Mouse (Mus musculus): Measurements from ENCODE around the gene Rhbdd2.

Gene Rhbdd2

DNA sequence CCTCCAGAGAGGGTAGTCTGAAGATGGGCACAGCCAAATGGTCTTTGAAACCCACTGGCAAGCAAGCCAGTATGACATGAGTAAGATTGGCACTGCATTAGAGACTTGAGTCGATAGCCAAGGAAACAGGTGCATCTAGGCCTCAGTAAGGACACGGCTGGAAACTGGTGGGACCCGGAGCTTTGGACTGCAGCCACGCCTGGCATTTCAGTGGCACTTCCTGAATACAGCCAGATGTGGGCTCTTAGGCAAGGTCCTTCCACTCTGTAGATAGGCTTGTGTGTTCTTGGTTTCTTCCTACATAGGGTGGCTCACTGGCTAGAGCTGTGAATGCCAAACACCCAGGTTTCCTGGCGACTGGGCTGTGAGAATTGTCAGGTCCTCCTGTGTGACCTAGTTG lies 12.9 kb downstream of the Rhbdd2 start:
- no peak for DNase-seq (ENCODE audit: low spot score in 2 of 2)

- DNase-seq (ENCODE audit: low spot score in 2 of 2) = no peak
Observed at GRCm38 (mm10) chr5:135646038-135646437, 13.6 kb downstream of the Rhbdd2 start.

DNA sequence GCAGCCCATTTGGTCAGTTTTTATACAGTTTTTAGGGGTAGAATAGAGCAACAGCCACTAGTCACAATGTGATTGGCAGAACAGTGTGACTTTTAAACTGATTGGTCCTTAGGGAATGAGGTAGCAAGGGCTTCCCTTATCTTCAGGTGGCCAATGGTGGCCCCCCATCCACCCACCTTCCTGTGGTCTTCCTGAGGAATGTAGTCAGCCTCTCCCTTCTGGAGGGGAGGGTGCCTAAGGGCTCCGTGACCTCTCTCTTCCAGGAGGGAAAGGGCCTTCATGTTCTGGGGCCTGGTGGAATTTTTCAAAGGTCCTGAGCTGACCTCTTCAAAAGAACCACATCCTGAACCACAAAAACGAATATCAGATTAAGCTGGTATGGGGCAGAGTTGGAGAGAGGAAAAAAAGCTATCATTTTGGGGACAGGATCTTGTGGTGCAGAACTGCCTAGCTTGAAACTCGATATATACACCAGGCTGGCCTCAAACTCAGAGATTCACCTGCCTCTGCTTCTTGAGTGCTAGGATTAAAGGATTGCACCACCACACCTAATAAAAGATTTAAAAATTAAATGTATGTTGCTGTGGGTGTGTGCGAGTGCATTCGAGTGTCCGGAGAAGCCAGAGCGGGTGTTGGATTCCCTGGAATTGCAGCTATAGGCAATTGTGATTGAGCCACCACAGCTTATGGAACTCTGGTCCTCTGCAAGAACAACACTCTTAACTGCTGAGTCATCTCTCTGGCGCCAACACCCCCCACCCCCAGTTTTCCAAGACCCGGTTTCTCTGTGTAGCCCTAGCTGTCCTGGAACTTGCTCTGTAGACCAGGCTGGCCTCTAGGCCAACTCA lies 16.3 kb downstream of the Rhbdd2 start:
- no peak for DNase-seq (ENCODE audit: low spot score in 2 of 2)

DNA sequence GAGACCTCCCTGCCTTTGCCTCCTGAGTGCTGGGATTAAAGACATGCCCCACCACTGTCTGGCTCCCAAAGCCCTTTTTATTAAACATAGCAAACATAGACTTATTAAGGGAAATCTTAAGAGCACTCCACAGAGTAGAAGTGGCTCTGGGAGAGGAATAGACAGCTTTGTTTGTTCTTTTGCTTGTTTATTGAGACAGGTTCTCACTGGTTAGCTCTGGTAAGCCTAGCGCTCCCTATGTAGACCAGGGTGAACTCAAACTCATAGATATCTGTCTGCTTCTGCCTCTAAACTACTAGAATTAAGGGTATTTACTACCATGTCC lies 16.9 kb downstream of the Rhbdd2 start:
- no peak for DNase-seq (ENCODE audit: low spot score in 2 of 2)

DNA sequence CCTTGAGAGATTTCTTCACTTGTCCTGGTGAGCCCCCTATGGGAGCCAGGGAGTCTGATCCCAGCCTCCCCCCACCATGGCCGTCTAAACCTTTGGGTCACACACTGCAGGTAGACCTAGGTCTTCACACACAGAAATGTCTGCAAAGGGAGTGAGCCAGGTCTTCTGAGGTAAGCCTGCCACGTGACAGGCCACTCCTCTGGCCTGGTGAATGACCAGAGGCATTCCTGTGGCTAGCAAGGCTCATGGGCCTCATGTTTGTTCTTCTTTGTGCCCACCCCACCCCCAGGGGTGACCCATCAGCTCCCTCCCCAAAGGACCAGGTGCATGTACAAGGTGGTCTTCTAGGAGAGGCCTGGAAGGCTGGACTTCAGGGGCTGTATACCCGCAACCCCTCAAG lies 19.1 kb downstream of the Rhbdd2 start:
- no peak for DNase-seq (ENCODE audit: low spot score in 2 of 2)

GRCm38 (mm10) chr5:135653209-135653608 lies 20.8 kb downstream of the Rhbdd2 start:
- no peak for DNase-seq (ENCODE audit: low spot score in 2 of 2)

DNA sequence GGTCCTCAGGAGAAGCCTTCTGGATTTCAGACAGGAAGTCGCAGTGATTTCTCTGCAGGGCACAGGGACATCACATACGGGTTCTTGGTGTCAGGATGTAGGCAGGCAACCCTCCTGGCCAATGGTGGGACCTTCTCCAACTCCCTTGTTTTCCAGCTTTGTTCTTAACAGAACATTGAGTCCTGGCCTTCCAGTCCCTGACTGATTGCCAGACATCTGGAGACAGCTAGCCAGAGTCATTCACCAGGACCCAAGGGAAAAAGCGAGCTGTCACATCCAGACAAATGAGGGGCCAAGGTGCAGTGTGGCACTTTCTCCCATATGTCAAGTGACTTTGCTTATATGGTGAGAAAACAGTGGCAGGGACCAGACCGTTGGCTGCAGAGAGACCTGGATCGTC lies 23.6 kb downstream of the Rhbdd2 start:
- DNase-seq (ENCODE audit: low spot score in 2 of 2) = no peak

- DNase-seq (ENCODE audit: low spot score in 2 of 2) = no peak
Observed at GRCm38 (mm10) chr5:135657128-135657527, 24.7 kb downstream of the Rhbdd2 start.

GRCm38 (mm10) chr5:135657703-135658373 lies 25.4 kb downstream of the Rhbdd2 start:
- DNase-seq (ENCODE audit: low spot score in 2 of 2) = no peak

GRCm38 (mm10) chr5:135659956-135660355 lies 27.5 kb downstream of the Rhbdd2 start:
- DNase-seq (ENCODE audit: low spot score in 2 of 2) = no peak

DNA sequence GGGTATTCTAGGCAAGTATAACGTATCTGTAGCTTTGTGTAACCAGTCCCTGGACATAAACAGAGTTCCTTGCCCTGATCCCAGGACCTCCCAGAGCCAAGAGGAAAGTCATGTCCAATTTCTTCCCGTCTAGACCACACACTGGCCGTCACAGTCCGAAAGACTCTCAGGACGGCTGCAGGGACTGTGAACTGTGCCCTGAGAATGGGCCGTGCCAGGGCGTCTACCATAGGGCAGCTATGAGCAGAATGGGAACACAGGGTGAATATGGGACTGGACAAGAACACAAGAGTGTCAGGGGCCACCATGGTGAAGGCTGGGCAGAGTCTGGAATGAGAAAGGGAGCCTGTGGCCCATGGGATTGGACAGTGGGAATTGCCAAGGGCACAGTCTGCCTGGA lies 28.1 kb downstream of the Rhbdd2 start:
- no peak for DNase-seq (ENCODE audit: low spot score in 2 of 2)

DNA sequence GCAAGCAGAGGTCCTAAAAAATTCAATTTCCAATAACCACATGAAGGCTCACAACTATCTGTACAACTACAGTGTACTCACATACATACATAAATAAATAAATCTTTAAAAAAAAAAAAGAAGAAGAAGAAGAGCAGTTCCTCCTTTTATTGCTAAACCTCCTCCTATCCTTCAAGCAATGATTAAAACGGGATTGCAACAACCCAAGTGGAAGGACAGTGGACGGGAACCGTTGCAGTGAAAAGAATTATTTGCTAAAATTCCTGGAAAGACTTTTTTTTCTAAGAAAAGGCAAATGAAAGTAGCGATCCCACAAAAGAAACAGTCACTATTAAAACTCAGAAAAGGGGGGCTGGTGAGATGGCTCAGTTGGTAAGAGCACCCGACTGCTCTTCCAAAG lies 34.5 kb downstream of the Rhbdd2 start:
- no peak for DNase-seq (ENCODE audit: low spot score in 2 of 2)

- no peak for DNase-seq (ENCODE audit: low spot score in 2 of 2)
Observed at GRCm38 (mm10) chr5:135668071-135668470, 35.7 kb downstream of the Rhbdd2 start.

DNA sequence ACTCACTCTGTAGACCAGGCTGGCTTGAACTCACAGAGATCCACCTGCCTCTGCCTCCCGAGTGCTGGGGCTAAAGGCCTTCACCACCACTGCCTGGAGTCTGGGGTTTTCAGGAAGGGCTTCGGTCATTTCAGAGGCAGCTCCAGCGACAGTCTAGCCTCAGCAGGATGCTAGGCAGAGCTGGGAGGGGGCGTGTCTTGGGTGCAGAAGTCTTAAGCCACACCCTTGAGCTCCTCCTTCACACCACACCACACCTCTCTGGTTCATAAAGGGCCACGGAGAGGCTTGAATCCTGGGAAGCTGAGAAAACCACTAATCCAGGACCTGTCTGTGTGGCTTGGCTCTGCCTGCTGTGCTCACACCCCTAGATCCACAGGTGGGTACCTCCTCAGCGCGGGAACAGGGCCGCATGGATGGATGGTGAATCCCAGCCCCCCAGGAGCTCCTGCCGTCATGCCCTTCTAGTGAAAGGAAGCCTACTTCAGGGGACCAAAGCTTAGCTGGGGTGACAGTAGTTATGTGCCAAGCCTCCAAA lies 37.4 kb downstream of the Rhbdd2 start, which contains the start of gene Por:
Gene Por, plus strand, starts transcription at position 293 of the 535 bp plus-strand sequence.
- no peak for DNase-seq (ENCODE audit: low spot score in 2 of 2)

DNA sequence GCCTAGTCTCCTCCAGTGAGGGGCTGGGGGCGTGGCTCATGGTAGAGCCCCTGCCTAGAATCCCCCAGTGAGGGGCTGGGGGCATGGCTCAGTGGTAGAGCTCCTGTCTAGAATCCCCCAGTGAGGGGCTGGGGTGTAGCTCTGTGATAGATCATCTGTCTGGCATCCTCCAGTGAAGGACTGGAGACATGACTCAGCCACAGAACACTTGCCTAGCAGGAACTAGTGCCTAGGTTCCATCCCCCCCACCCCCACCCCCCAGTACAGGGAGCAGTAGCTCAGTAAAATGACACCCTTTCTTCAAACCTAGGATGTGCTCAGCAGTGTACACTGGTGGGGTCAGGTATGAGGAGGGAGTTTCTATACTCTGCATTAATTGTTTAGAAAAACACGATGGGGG lies 38.5 kb downstream of the Rhbdd2 start:
- no peak for DNase-seq (ENCODE audit: low spot score in 2 of 2)

GRCm38 (mm10) chr5:135672509-135672908 lies 40.1 kb downstream of the Rhbdd2 start:
- DNase-seq (ENCODE audit: low spot score in 2 of 2) = no peak

GRCm38 (mm10) chr5:135672980-135673379 lies 40.6 kb downstream of the Rhbdd2 start:
- DNase-seq (ENCODE audit: low spot score in 2 of 2) = no peak

- DNase-seq (ENCODE audit: low spot score in 2 of 2) = no peak
Observed at GRCm38 (mm10) chr5:135674349-135674775, 41.9 kb downstream of the Rhbdd2 start.

GRCm38 (mm10) chr5:135674821-135675220 lies 42.4 kb downstream of the Rhbdd2 start:
- peak; percentile 67 to 73 for DNase-seq (ENCODE audit: low spot score in 2 of 2)

DNA sequence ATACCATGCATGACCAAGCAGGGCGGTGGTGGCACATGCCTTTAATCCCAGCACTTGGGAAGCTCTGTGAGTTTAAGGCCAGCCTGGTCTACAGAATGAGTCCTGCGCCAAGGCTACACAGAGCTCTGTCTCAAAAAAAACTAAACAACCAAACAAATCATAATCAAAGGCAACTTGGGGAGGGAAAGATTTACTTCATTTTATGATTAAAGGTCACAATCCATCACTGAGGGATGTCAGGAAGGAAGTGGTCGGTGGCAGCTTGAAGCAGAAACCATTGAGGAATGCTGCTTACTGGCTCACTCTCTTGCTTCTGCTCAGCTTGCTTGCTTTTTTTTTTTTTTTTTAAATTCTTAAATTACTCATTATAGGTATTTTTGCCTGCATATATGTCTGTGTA lies 44.3 kb downstream of the Rhbdd2 start:
- no peak for DNase-seq (ENCODE audit: low spot score in 2 of 2)

DNA sequence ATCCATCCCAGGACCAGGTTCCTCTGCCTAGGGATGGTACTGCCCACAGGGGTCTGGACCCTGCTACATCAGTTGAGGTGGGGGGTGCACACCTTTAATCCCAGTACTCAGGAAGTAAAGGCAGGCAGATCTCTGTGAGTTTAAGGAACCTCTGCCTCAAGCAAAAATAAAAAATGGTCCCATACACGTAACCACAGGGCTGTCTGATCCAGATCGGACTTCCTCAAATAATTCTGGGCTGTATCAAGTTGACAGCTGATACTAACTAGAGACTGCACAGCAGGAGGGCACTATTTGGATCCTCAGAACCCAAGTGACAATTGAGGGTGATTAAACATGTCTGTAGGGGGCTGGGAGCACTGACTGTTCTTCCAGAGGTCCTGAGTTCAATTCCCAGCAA lies 44.8 kb downstream of the Rhbdd2 start:
- no peak for DNase-seq (ENCODE audit: low spot score in 2 of 2)

DNA sequence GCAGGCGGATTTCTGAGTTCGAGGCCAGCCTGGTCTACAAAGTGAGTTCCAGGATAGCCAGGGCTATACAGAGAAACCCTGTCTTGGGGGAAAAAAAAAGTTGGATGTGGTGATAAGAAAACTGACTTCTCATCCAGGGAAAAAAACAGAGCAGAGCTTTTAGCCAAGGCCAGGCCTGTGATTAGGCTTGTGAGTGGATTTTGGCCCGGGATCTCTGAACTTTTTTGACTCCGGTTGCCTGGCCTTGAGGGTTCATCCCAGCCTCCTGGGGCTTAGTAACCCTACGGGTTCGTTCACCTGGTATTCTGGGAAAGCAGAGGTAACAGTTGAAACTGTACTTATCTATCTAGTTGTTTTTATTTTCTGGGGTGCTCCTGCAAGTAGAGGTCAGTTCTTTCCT lies 46.1 kb downstream of the Rhbdd2 start:
- DNase-seq (ENCODE audit: low spot score in 2 of 2) = no peak

DNA sequence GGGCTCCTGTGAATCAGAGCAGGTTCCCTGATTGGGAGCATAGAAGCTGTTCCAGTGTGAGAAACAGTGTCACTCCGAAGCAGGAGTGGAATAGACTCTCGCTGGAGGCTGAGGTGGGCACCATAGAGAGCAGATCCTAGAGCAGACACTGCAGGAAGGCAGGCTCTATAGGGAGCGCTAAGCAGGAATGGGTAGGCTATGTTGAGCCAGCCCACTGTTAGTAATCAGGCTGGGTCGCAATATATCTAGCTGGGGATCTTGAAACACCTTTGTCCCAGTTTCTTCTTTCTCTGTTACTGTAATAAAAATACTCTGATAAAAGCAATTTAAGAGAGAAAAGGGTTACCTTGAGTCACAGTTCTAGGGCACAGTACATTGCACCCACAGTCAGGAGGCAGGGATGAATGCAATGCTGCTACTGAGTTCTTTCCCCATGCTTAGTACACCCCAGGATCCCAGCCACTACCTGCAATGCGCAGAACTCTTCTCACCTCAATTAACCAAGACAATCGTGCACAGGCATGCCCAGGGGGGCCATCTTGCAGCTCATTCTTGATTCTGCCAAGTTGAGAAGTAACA lies 48.6 kb downstream of the Rhbdd2 start:
- DNase-seq (ENCODE audit: low spot score in 2 of 2) = no peak

Measured in frontal cortex, postnatal 10 days (tissue).